Mouse (Mus musculus) testis, adult 2 months (tissue): Measurements from ENCODE around the gene Ywhag.

Source experiments
- CTCF ChIP-seq: fragments of 200-500 bp; IDR thresholded peaks from 2 replicates; pipeline ENCODE4 v1.5.1; 2012; ENCODE audit warnings: low read depth, mild to moderate bottlenecking, inconsistent platforms, low read length, moderate library complexity; ENCODE audit not compliant: control insufficient read depth, insufficient read depth, insufficient replicate concordance
- POLR2A ChIP-seq: fragments of 200-500 bp; IDR thresholded peaks from 2 replicates; pipeline ENCODE4 v1.6.1; 2012; ENCODE audit warnings: low read depth, mild to moderate bottlenecking, inconsistent platforms, low read length, moderate library complexity; ENCODE audit not compliant: control insufficient read depth

DNA sequence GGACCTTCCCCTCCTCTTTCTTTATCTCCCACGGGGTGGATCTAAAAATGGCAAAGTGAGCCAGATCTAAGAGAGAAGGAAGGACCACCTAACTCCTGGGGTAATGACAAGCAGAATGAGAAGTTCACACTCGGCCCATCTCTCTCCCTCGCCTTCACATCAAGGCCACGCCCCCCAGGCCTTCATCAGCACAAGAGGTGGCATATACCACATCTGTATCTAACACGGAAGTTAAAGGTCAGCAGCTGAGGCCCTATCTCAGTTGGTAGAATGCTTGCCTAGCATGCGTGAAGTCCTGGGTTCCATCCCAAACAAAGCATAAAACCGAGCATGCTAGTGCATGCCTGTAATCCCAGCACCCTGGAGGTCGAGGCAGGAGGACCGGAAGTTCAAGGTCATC is 60.7 kb downstream of the Ywhag start:
- TF ChIP-seq CTCF (no peak), POLR2A (no peak)
